In the genomic region with DNA sequence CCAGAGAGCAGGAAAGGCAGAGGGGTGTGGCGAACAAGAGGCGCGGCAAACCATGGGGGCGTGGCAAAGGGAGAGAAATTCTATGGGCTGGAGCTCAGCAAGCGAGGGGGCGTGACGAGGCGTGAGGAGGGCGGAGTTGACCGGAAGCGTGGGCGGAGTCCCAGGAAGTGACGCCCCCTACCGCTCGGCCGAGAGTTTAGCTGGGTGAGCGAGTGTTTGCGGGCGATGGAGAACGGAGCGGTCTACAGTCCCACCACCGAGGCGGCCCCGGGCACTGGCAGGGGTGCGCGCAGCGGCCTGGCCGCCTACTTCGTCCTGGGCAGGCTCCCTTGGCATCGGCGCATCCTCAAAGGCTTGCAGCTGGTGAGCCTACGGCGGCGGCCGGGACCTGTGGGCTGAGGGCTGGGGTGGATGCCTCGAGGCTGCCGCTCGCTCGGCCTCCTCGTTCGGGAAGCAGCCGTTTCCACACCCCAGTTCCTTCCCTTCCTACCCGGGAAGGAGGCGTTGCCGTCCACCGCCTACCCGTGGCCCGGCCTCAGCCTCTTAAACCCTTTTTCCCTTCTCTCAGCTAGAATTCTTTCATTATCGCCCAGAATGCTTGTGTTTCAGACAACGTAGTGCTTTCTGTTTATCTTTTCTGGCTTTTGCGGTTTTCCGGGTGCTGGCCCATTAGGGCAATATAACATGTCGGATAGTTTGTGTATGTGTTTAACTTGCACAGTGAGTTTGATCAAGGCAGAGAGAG, we compare ENCODE assay signal across 8 mouse cellular contexts. TPM values are rescaled to one million over a fixed set of nuclear protein-coding genes. Genes with fewer than 3 reads are reported as not detected.
DNase-seq lines count a peak whose midpoint lies in the region; ATAC-seq and TF ChIP-seq lines count a peak whose summit lies in the region.

TSS of gene Cmtm6 (plus strand) at position 106 of the 745 bp plus-strand sequence.

- peak within 1 kb of the TSS; percentile 80 for H3K4me3 ChIP-seq in ES-Bruce4 (ENCODE audit: low read depth, low read length)
- H3K4me3 ChIP-seq in forebrain, embryonic 13.5 days = peak within 1 kb of the TSS; percentile 81
- peak within 1 kb of the TSS; percentile 94 for H3K4me3 ChIP-seq in liver, postnatal 0 days (ENCODE audit: low read depth, low read length)
- peak within 1 kb of the TSS; percentile 62 for H3K4me3 ChIP-seq in neural tube, embryonic 14.5 days (ENCODE audit: low read depth, low read length)

- under 1% methylated on average over 52 of the region's 53 CpGs for WGBS in forebrain, embryonic 13.5 days
- under 1% methylated on average over 53 of the region's 53 CpGs for WGBS in large intestine, adult 2 months
- under 1% methylated on average over 50 of the region's 53 CpGs for WGBS in liver, postnatal 0 days (ENCODE audit: insufficient replicate concordance)
- WGBS in neural tube, embryonic 14.5 days = under 1% methylated on average over 53 of the region's 53 CpGs

- H3K27ac ChIP-seq in ES-Bruce4 (ENCODE audit: insufficient read depth, low read length) = peak within 1 kb of the TSS; percentile 72; the same call in 1 of the 2 replicates
- H3K27ac ChIP-seq in forebrain, embryonic 13.5 days = peak within 1 kb of the TSS; percentile 80
- H3K27ac ChIP-seq in liver, postnatal 0 days (ENCODE audit: low read depth) = peak within 1 kb of the TSS; percentile 98
- peak within 1 kb of the TSS; percentile 63 for H3K27ac ChIP-seq in neural tube, embryonic 14.5 days (ENCODE audit: low read depth, low read length)

- DNase-seq in heart, postnatal 10 days = peak; percentile 98 to 99
- peak; percentile 90 for DNase-seq in large intestine, adult 2 months (ENCODE audit: low read depth, low spot score)
- peak; percentile 99 for DNase-seq in liver, postnatal 0 days
- peak; percentile 100 for DNase-seq in testis, postnatal 10 days (ENCODE audit: low spot score)

- TF ChIP-seq CTCF in ES-Bruce4 (IDR thresholded peaks at IDR 0.05; ENCODE audit: low read depth, low read length) = peak; percentile 24
- peak; percentile 76 for TF ChIP-seq CTCF in liver, postnatal 0 days (IDR thresholded peaks at IDR 0.05; ENCODE audit: low read depth)

- intact Hi-C loops in heart, postnatal 10 days (cut with DNase I) = no loop called here

- TF ChIP-seq POLR2A in ES-Bruce4 (IDR thresholded peaks at IDR 0.05; ENCODE audit: insufficient read depth, low read length) = peak; percentile 89

- H3K4me2 ChIP-seq in forebrain, embryonic 13.5 days = peak within 1 kb of the TSS; percentile 79
- peak within 1 kb of the TSS; percentile 86 for H3K4me2 ChIP-seq in liver, postnatal 0 days (ENCODE audit: low read depth, low read length)
- peak within 1 kb of the TSS; percentile 67 for H3K4me2 ChIP-seq in neural tube, embryonic 14.5 days (ENCODE audit: low read depth, low read length)

- no peak; the same call in 1 of the 2 replicates for TF ChIP-seq EP300 in ES-Bruce4 (IDR thresholded peaks at IDR 0.05; ENCODE audit: insufficient read depth, low read depth, low read length)
- no peak; the same call in 1 of the 2 replicates for TF ChIP-seq EP300 in liver, postnatal 0 days (IDR thresholded peaks at IDR 0.05; ENCODE audit: low read depth)

- peaks cover 5% of the 10 kb centered on the region for H3K4me1 ChIP-seq in ES-Bruce4 (ENCODE audit: control insufficient read depth, insufficient read depth, low read length)
- H3K4me1 ChIP-seq in forebrain, embryonic 13.5 days = peaks cover 25% of the 10 kb centered on the region
- peaks cover 33% of the 10 kb centered on the region for H3K4me1 ChIP-seq in liver, postnatal 0 days (ENCODE audit: insufficient read depth)
- peaks cover 7% of the 10 kb centered on the region for H3K4me1 ChIP-seq in neural tube, embryonic 14.5 days (ENCODE audit: control insufficient read depth, insufficient read depth, low read length)

- no peaks in the 10 kb centered on the region for H3K36me3 ChIP-seq in ES-Bruce4 (ENCODE audit: control insufficient read depth, insufficient read depth, low read length, poor library complexity, severe bottlenecking)
- H3K36me3 ChIP-seq in forebrain, embryonic 13.5 days (ENCODE audit: poor library complexity, severe bottlenecking) = no peaks in the 10 kb centered on the region
- no peaks in the 10 kb centered on the region for H3K36me3 ChIP-seq in liver, postnatal 0 days (replicated peaks; ENCODE audit: insufficient read depth, low read length)
- no peaks in the 10 kb centered on the region for H3K36me3 ChIP-seq in neural tube, embryonic 14.5 days (ENCODE audit: control insufficient read depth, insufficient read depth, low read length)

- peak; percentile 77 for ATAC-seq in cerebellum, adult (ENCODE audit: insufficient number of reproducible peaks, low FRiP score, low TSS enrichment)
- peak; percentile 92 for ATAC-seq in forebrain, embryonic 13.5 days
- ATAC-seq in liver, postnatal 0 days = peak; percentile 94
- peak; percentile 90 for ATAC-seq in neural tube, embryonic 14.5 days (ENCODE audit: low read depth)

- no peaks in the 10 kb centered on the region for H3K27me3 ChIP-seq in ES-Bruce4 (ENCODE audit: control insufficient read depth, insufficient read depth, low read length, poor library complexity, severe bottlenecking)
- H3K27me3 ChIP-seq in forebrain, embryonic 13.5 days = no peaks in the 10 kb centered on the region
- H3K27me3 ChIP-seq in liver, postnatal 0 days (ENCODE audit: insufficient read depth, low read length) = no peaks in the 10 kb centered on the region
- H3K27me3 ChIP-seq in neural tube, embryonic 14.5 days (ENCODE audit: control insufficient read depth, insufficient read depth, low read length) = no peaks in the 10 kb centered on the region

- peak within 1 kb of the TSS; percentile 82 for H3K9ac ChIP-seq in ES-Bruce4 (ENCODE audit: low read depth, poor library complexity, severe bottlenecking)
- H3K9ac ChIP-seq in forebrain, embryonic 13.5 days = peak within 1 kb of the TSS; percentile 91
- peak within 1 kb of the TSS; percentile 94 for H3K9ac ChIP-seq in liver, postnatal 0 days (replicated peaks)
- H3K9ac ChIP-seq in neural tube, embryonic 14.5 days (replicated peaks; ENCODE audit: low read depth, low read length) = peak within 1 kb of the TSS; percentile 69

- H3K9me3 ChIP-seq in ES-Bruce4 (replicated peaks; ENCODE audit: control insufficient read depth, insufficient read depth, low read length, poor library complexity, severe bottlenecking) = no peaks in the 10 kb centered on the region
- no peaks in the 10 kb centered on the region for H3K9me3 ChIP-seq in forebrain, embryonic 13.5 days (replicated peaks)
- no peaks in the 10 kb centered on the region for H3K9me3 ChIP-seq in liver, postnatal 0 days (ENCODE audit: low read length)
- H3K9me3 ChIP-seq in neural tube, embryonic 14.5 days (ENCODE audit: control insufficient read depth, low read length) = no peaks in the 10 kb centered on the region

RNA-seq across cellular contexts. Expression of gene Cmtm6, which starts in this region (rescaled TPM):
- polyA plus RNA-seq in ES-Bruce4 (2011; ENCODE audit: insufficient read depth, insufficient read length, low read depth, missing spikeins) = 47.4 and 49.3 TPM in 2 replicates
- 23.3 and 23.6 TPM in 2 replicates for polyA plus RNA-seq in forebrain, embryonic 13.5 days (2015; fragmentation: Nextera tagmentation; extraction: Ambion mirVana)
- total RNA-seq in heart, postnatal 10 days (2021) = 10 to 100 TPM; 34.5 to 37.8 TPM
- polyA plus RNA-seq in large intestine, adult 2 months (2012; rRNA removed) = 57.7 and 78.7 TPM in 2 replicates
- 27.7 and 30.1 TPM in 2 replicates for polyA plus RNA-seq in liver, postnatal 0 days (2015; fragmentation: Nextera tagmentation; extraction: Ambion mirVana)
- 15.0 and 22.9 TPM in 2 replicates for polyA plus RNA-seq in neural tube, embryonic 14.5 days (2014; fragmentation: Nextera tagmentation; extraction: Ambion mirVana)

Comparison
In these comparisons a context has a peak if more than half of its experiments do, and no peak if none do; other contexts are left out.
1. Peak in every context shown above with its lines: DNase-seq, ATAC-seq, H3K4me3 ChIP-seq and H3K27ac ChIP-seq.